ENCODE assay signal across 22 mouse cellular contexts in genomic region chr1:40380990-40381389, GRCm38 (mm10). TPM values are rescaled to one million over a fixed set of nuclear protein-coding genes. Genes with fewer than 3 reads are reported as not detected.
A peak's percentile ranks its signal among the peaks of the same experiment; 100 is the strongest.
DNase-seq lines count a peak whose midpoint lies in the region; ATAC-seq lines count a peak whose summit lies in the region.
"Had no signal": no experiment of that assay in that cellular context is flagged by ENCODE, and none has a peak within 500 bp of the region (broad histone marks: within the 10 kb centered on the region; RNA-seq: fewer than 3 reads in every experiment).

No protein-coding gene starts in this region.

- peak; percentile 24 for DNase-seq in thymus, postnatal 0 days (ENCODE audit: low spot score)
- DNase-seq in thymus, postnatal 14 days = no peak
- DNase-seq in R1 (ENCODE audit: low read depth, low spot score) = peak; percentile 4
- no peak for DNase-seq in cerebellum, adult 11-12 months
- DNase-seq in kidney, adult 18-20 months = no peak
- DNase-seq in right cerebral cortex, postnatal 25 days = no peak
- DNase-seq: adrenal gland, adult 8-10 months; B cell, adult 2 months; cerebellum, adult 2 months; cerebellum, postnatal 25 days; embryo, embryonic 11 days; gastrocnemius, postnatal 10 days; heart, postnatal 14 days; kidney, adult 2 months; layer of hippocampus, adult 9-11 months; lung, embryonic 14.5 days; lung, postnatal 36 days; right cerebral cortex, adult 18-20 months had no signal

- ATAC-seq in inflammation-experienced regulatory T-cells, adult 6 months = peak; percentile 61
- ATAC-seq: forebrain, embryonic 13.5 days; midbrain, embryonic 16.5 days had no signal

RNA-seq across cellular contexts. Expression of gene Il1rl1, which starts 48.4 kb away (rescaled TPM):
- polyA plus RNA-seq in thymus, postnatal 0 days (2015; fragmentation: Nextera tagmentation; extraction: Ambion mirVana) = 0.38 and 0.41 TPM in 2 replicates
- polyA plus RNA-seq in inflammation-experienced regulatory T-cells, adult 6 months (2017; shearing (Covaris generic)) = 10 to 100 TPM in 1 of 3 experiments, 1 to 10 TPM in 2; 4.7 to 11.5 (median 8.6) TPM
- polyA plus RNA-seq: forebrain, embryonic 13.5 days had no signal

RNA-seq across cellular contexts. Expression of gene Il1rl2, which starts 56.6 kb away (rescaled TPM):
- 5.9 and 7.3 TPM in 2 replicates for polyA plus RNA-seq in thymus, postnatal 0 days (2015; fragmentation: Nextera tagmentation; extraction: Ambion mirVana)
- 1 to 10 TPM; 1.4 to 2.7 (median 2.0) TPM for polyA plus RNA-seq in inflammation-experienced regulatory T-cells, adult 6 months (2017; shearing (Covaris generic))
- polyA plus RNA-seq: myocyte had no signal

Comparison
In these comparisons a context has a peak if more than half of its experiments do, and no peak if none do; other contexts are left out.
1. DNase-seq: peak in thymus, postnatal 0 days (single experiment) and R1 (single experiment); none in thymus, postnatal 14 days (single experiment), cerebellum, adult 11-12 months (single experiment), kidney, adult 18-20 months (single experiment) and right cerebral cortex, postnatal 25 days (single experiment).